Mouse (Mus musculus) midbrain, embryonic 11.5 days (tissue): Measurements from ENCODE around the gene Lrrfip1. TPM values are rescaled to one million over a fixed set of nuclear protein-coding genes. Genes with fewer than 3 reads are reported as not detected.

ENCODE experiments used
- ATAC-seq: fragments of 200-750 bp; cut with Nextera tagmentation; 2 replicates; pipeline ENCODE4 v1.8.0; 2017; ENCODE audit warnings: moderate TSS enrichment, moderate library complexity; ENCODE audit not compliant: low FRiP score
- DNase-seq: peaks from one replicate; pipeline ENCODE4 v3.0.0; 2015; ENCODE audit warnings: low spot score; ENCODE audit errors: missing footprints
- H3K27ac ChIP-seq: fragments of 300-500 bp; sonication (generic); 2 replicates; pipeline ENCODE4 v1.5.1; 2014; ENCODE audit warnings: low read depth, low read length
- H3K27me3 ChIP-seq: fragments of 300-500 bp; sonication (generic); 2 replicates; pipeline ENCODE4 v1.6.1; 2014; ENCODE audit warnings: mild to moderate bottlenecking, low read length, moderate library complexity, mixed read lengths; ENCODE audit not compliant: control insufficient read depth, insufficient read depth
- H3K36me3 ChIP-seq: fragments of 300-500 bp; sonication (generic); 2 replicates; pipeline ENCODE4 v1.6.1; 2014; ENCODE audit warnings: mild to moderate bottlenecking, low read length, moderate library complexity, mixed read lengths; ENCODE audit not compliant: control insufficient read depth, insufficient read depth
- H3K4me1 ChIP-seq: fragments of 300-500 bp; sonication (generic); 2 replicates; pipeline ENCODE4 v1.6.1; 2014; ENCODE audit warnings: low read length; ENCODE audit not compliant: control insufficient read depth, insufficient read depth
- H3K4me2 ChIP-seq: fragments of 300-500 bp; sonication (generic); 2 replicates; pipeline ENCODE4 v1.6.1; 2014; ENCODE audit warnings: mild to moderate bottlenecking, moderate library complexity
- H3K4me3 ChIP-seq: fragments of 300-500 bp; sonication (generic); 2 replicates; pipeline ENCODE4 v1.5.1; 2014; ENCODE audit warnings: low read depth, low read length
- H3K9ac ChIP-seq: fragments of 300-500 bp; sonication (generic); 2 replicates; pipeline ENCODE4 v1.6.1; 2014; ENCODE audit warnings: low read length
- H3K9me3 ChIP-seq: fragments of 300-500 bp; sonication (generic); 2 replicates; pipeline ENCODE4 v1.6.1; 2016; ENCODE audit warnings: low read length; ENCODE audit not compliant: control insufficient read depth
- WGBS: fragments of 180-500 bp; shearing (Covaris S2); extraction: QIAGEN DNeasy Blood & Tissue Kit; methylation state at CpG from one replicate; pipeline ENCODE4 v1.1.7; 2014; 5-methylcytosine and 5-hydroxymethylcytosine counted together
- polyA plus RNA-seq: library from polyadenylated mRNA; unstranded; fragments of >200 nt; fragmentation: Nextera tagmentation; extraction: Ambion mirVana; gene quantifications from 2 replicates; pipeline ENCODE4 v1.2.1, GENCODE M21; 2014

The Lrrfip1 gene
- polyA plus RNA-seq, 1 experiment from 2014 or later, result 21.1 TPM

DNA sequence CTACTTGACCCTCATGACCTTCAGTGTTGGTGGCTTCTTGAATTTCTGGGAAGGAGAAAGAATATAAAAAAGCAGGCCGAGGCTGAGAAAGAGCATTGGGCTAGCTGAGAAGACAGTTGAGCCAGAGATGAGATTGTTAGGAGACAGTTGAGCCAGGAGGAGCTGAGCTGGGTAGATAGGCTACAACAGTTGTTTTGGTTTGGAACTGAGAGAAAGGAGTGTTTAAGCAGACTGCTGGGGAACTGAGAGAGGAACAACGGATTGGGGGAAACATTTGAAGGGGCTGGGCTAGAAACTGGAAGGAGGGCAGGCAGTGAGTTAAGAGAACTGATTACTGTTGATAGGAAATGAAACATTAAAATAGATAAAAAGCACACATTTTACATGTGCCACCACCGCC, 177.5 kb downstream of the Lrrfip1 start:
- Histone ChIP-seq H3K4me2 (no peak overlapping the region), H3K27ac (no peak overlapping the region), H3K27me3 (peaks cover 14% of the 10 kb centered on the region), H3K4me1 (0 out of 2 replicates have a peak, but pooled peaks cover 2% of the 10 kb centered on the region), H3K9ac (no peak overlapping the region), H3K9me3 (no peaks in the 10 kb centered on the region), H3K36me3 (no peaks in the 10 kb centered on the region), H3K4me3 (no peak overlapping the region)
- DNase-seq, result no peak
- 55% methylated on average over 3 of the region's 3 CpGs for WGBS
- ATAC-seq, result no peak

DNA sequence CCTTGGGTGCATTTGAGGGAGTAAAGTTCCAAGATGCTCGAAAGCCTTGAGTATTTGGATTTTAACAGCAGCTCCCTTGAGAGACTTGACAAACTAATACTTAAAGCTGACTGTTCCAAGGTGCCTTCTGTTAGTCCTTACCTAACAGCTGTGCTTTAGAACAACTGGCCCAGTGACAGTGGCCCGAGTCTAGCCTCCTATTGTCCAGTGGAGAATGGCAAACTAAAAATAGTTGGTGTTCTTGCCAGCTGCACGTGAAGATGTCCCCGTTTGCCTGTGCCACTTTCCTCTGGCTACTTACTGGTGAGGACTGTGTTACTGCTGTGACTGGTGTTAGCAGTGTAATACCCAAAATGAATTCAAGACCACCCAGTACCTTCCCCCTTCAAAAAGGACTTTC, 178.3 kb downstream of the Lrrfip1 start:
- Histone ChIP-seq H3K9ac (no peak overlapping the region), H3K9me3 (no peaks in the 10 kb centered on the region), H3K27ac (no peak overlapping the region), H3K36me3 (no peaks in the 10 kb centered on the region), H3K4me2 (no peak overlapping the region), H3K4me3 (no peak overlapping the region), H3K27me3 (peaks cover 14% of the 10 kb centered on the region), H3K4me1 (0 out of 2 replicates have a peak, but pooled peaks cover 2% of the 10 kb centered on the region)
- WGBS, result 77% methylated on average over 4 of the region's 4 CpGs
- DNase-seq, result no peak
- no peak for ATAC-seq

Other genes with a start within 250 kb of the Lrrfip1 start
- 6.5 and 6.7 TPM in 2 replicates for gene Col6a3, start 154.8 kb upstream of the Lrrfip1 start, polyA plus RNA-seq
- gene Mlph, start 83.7 kb upstream of the Lrrfip1 start, polyA plus RNA-seq, result 0.10 and 0.33 TPM in 2 replicates
- not detected in 2 replicates for gene Prlh, start 45.6 kb upstream of the Lrrfip1 start, polyA plus RNA-seq
- gene Rab17, start 29.1 kb upstream of the Lrrfip1 start, polyA plus RNA-seq, result not detected in 2 replicates
- gene Rbm44, start 146.4 kb downstream of the Lrrfip1 start, polyA plus RNA-seq, result 0.37 and 0.94 TPM in 2 replicates
- 0.50 and 0.85 TPM in 2 replicates for gene Ramp1, start 181.1 kb downstream of the Lrrfip1 start, polyA plus RNA-seq